Mouse (Mus musculus) stomach, embryonic 14.5 days (tissue): ENCODE data around the gene Syne1. TPM values are rescaled to one million over a fixed set of nuclear protein-coding genes. Genes with fewer than 3 reads are reported as not detected.

Experiments
- ATAC-seq: fragments of 200-750 bp; cut with Nextera tagmentation; 2 replicates; pipeline ENCODE4 v1.8.0; 2017; ENCODE audit warnings: low read depth, moderate TSS enrichment; ENCODE audit not compliant: insufficient number of reproducible peaks, insufficient read depth, low FRiP score
- H3K27ac ChIP-seq: fragments of 300-500 bp; sonication (generic); 2 replicates; pipeline ENCODE4 v1.5.1; 2014; ENCODE audit warnings: mild to moderate bottlenecking, low read length, moderate library complexity, mixed read lengths
- H3K27me3 ChIP-seq: fragments of 300-500 bp; sonication (generic); 2 replicates; pipeline ENCODE4 v1.6.1; 2014; ENCODE audit warnings: low read length, control low read depth, mixed read lengths; ENCODE audit not compliant: control insufficient read depth, insufficient read depth
- H3K36me3 ChIP-seq: fragments of 300-500 bp; sonication (generic); 2 replicates; pipeline ENCODE4 v1.6.1; 2014; ENCODE audit warnings: mild to moderate bottlenecking, control low read depth, low read length, moderate library complexity, mixed read lengths; ENCODE audit not compliant: control insufficient read depth, insufficient read depth
- H3K4me1 ChIP-seq: fragments of 300-500 bp; sonication (generic); 2 replicates; pipeline ENCODE4 v1.6.1; 2014; ENCODE audit warnings: low read length, control low read depth, mixed read lengths; ENCODE audit not compliant: control insufficient read depth, insufficient read depth
- H3K4me2 ChIP-seq: fragments of 300-500 bp; sonication (generic); replicated peaks from 2 replicates; pipeline ENCODE4 v1.6.1; 2014; ENCODE audit warnings: low read depth, low read length, control low read depth
- H3K4me3 ChIP-seq: fragments of 300-500 bp; sonication (generic); 2 replicates; pipeline ENCODE4 v1.5.1; 2014; ENCODE audit warnings: low read depth, low read length, control low read depth
- H3K9ac ChIP-seq: fragments of 300-500 bp; sonication (generic); replicated peaks from 2 replicates; pipeline ENCODE4 v1.6.1; 2014; ENCODE audit warnings: low read depth, mild to moderate bottlenecking, control low read depth, low read length, moderate library complexity, mixed read lengths
- H3K9me3 ChIP-seq: fragments of 300-500 bp; sonication (generic); 2 replicates; pipeline ENCODE4 v1.6.1; 2016; ENCODE audit warnings: low read depth, low read length, control low read depth; ENCODE audit not compliant: control insufficient read depth
- WGBS: fragments of 180-500 bp; shearing (Covaris S2); extraction: QIAGEN DNeasy Blood & Tissue Kit; methylation state at CpG from one replicate; pipeline ENCODE4 v1.1.7; 2014; 5-methylcytosine and 5-hydroxymethylcytosine counted together
- polyA plus RNA-seq: library from polyadenylated mRNA; unstranded; fragments of >200 nt; fragmentation: Nextera tagmentation; extraction: Ambion mirVana; gene quantifications from 2 replicates; pipeline ENCODE4 v1.2.1, GENCODE M21; 2014

Syne1 gene
- polyA plus RNA-seq, 1 experiment from 2014 or later: 19.9 TPM

- Histone ChIP-seq H3K27ac (no peak overlapping the region), H3K36me3 (peaks cover 11% of the 10 kb centered on the region), H3K4me3 (no peak overlapping the region), H3K4me1 (no peaks in the 10 kb centered on the region), H3K27me3 (no peaks in the 10 kb centered on the region), H3K9ac (no peak overlapping the region), H3K9me3 (no peaks in the 10 kb centered on the region), H3K4me2 (no peak overlapping the region)
- no peak for ATAC-seq
- 86% methylated on average over 3 of the region's 3 CpGs for WGBS
Measured at GRCm38 (mm10) chr10:5179891-5180290, 371.4 kb downstream of the Syne1 start.

- ATAC-seq: no peak
- Histone ChIP-seq H3K9me3 (no peaks in the 10 kb centered on the region), H3K4me3 (no peak overlapping the region), H3K4me2 (no peak overlapping the region), H3K27ac (no peak overlapping the region), H3K9ac (no peak overlapping the region), H3K27me3 (no peaks in the 10 kb centered on the region), H3K4me1 (no peaks in the 10 kb centered on the region), H3K36me3 (peaks cover 6% of the 10 kb centered on the region)
- 60% methylated on average over 9 of the region's 9 CpGs for WGBS
Measured at GRCm38 (mm10) chr10:5177446-5178015, 373.8 kb downstream of the Syne1 start.

DNA sequence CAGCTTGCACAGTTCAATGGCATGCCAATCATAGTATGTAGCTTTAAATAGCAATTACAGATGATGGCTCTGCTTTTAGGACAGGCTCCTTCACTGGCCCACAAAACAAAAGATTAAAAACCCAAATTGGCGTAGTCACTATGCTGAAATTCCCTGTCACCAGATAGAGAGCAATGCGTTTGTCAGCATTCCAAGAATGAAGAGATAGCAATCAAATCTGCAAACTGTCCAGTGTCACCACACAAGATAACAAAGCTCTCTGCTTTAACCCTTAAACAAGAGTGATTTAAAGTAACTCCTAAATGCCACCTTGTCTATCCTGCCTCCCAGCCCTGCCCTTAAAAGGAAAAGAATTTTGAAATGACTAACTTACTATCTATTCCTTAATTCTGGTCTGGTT lies 374.9 kb downstream of the Syne1 start:
- no peaks in the 10 kb centered on the region for H3K9me3 ChIP-seq
- H3K4me3 ChIP-seq: no peak overlapping the region
- no peak overlapping the region for H3K27ac ChIP-seq
- H3K9ac ChIP-seq: no peak overlapping the region
- no peaks in the 10 kb centered on the region for H3K4me1 ChIP-seq
- H3K36me3 ChIP-seq: peaks cover 3% of the 10 kb centered on the region
- no peaks in the 10 kb centered on the region for H3K27me3 ChIP-seq
- ATAC-seq: no peak
- 66% methylated on average over 2 of the region's 2 CpGs for WGBS
- no peak overlapping the region for H3K4me2 ChIP-seq

DNA sequence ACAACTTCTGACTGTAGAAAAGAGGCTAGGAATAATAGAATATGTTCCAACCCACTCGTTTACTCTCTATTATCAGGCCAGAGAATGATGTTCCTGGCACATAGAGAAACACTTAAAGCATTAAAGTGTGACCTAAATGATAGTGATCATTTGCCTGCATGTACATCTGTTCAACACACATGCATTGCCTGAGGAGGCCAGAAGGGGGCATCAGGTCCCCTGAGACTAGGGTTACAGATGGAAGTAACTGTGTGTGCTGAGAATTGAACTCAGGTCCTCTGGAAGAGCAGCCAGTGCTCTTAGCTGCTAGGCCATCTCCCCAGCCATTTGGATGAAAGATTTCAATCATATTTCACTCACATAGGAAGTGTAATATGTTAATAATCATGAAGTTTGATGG lies 380.9 kb downstream of the Syne1 start:
- Histone ChIP-seq H3K4me2 (no peak overlapping the region), H3K36me3 (peaks cover 6% of the 10 kb centered on the region; the same call in 1 of the 2 replicates), H3K9me3 (no peaks in the 10 kb centered on the region), H3K27ac (no peak overlapping the region), H3K27me3 (no peaks in the 10 kb centered on the region), H3K4me3 (no peak overlapping the region), H3K4me1 (no peaks in the 10 kb centered on the region), H3K9ac (no peak overlapping the region)
- 80% methylated on average over 1 of the region's 1 CpGs for WGBS
- ATAC-seq: no peak

- Histone ChIP-seq H3K27me3 (no peaks in the 10 kb centered on the region), H3K27ac (no peak overlapping the region), H3K36me3 (peaks cover 3% of the 10 kb centered on the region; the same call in 1 of the 2 replicates), H3K4me2 (no peak overlapping the region), H3K9ac (no peak overlapping the region), H3K4me1 (no peaks in the 10 kb centered on the region), H3K4me3 (no peak overlapping the region), H3K9me3 (no peaks in the 10 kb centered on the region)
- WGBS: 67% methylated on average over 3 of the region's 3 CpGs
- ATAC-seq: no peak
Measured at GRCm38 (mm10) chr10:5167481-5167880, 383.8 kb downstream of the Syne1 start.

GRCm38 (mm10) chr10:5165439-5165838 lies 385.8 kb downstream of the Syne1 start:
- H3K9me3 ChIP-seq: no peaks in the 10 kb centered on the region
- no peaks in the 10 kb centered on the region for H3K27me3 ChIP-seq
- no peak overlapping the region for H3K9ac ChIP-seq
- H3K36me3 ChIP-seq: peaks cover 4% of the 10 kb centered on the region; the same call in 1 of the 2 replicates
- WGBS: 61% methylated on average over 5 of the region's 5 CpGs
- no peaks in the 10 kb centered on the region for H3K4me1 ChIP-seq
- no peak overlapping the region for H3K27ac ChIP-seq
- H3K4me3 ChIP-seq: no peak overlapping the region
- ATAC-seq: no peak
- no peak overlapping the region for H3K4me2 ChIP-seq

DNA sequence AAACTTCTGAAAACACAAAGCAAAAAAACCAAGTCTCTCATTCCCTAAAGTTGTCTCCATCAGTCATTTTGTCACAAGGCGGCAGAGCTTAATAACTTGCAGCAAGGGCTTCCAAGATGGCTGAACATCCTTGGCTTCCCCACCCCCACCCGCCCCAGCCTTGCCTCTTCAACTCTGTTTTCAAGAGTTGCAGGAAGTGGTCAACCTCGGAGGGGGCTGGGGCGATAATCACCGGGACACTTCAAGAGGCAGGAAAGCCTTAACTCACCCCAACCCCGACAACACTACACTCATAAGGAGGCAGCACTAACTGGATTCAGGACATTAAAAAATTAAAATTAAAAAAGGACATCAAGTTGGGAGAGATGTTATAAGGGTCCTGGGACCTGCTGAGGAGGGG lies 387.5 kb downstream of the Syne1 start:
- WGBS: 48% methylated on average over 6 of the region's 6 CpGs
- no peak for ATAC-seq

GRCm38 (mm10) chr10:5163286-5163685 lies 388.0 kb downstream of the Syne1 start:
- Histone ChIP-seq H3K27ac (no peak overlapping the region), H3K4me1 (no peaks in the 10 kb centered on the region), H3K27me3 (no peaks in the 10 kb centered on the region), H3K36me3 (peaks cover 3% of the 10 kb centered on the region; the same call in 1 of the 2 replicates), H3K4me2 (no peak overlapping the region), H3K9me3 (no peaks in the 10 kb centered on the region), H3K4me3 (no peak overlapping the region), H3K9ac (no peak overlapping the region)
- ATAC-seq: no peak
- 81% methylated on average over 3 of the region's 3 CpGs for WGBS

More for the DNA sequence above, 387.5 kb downstream of the Syne1 start:
- Histone ChIP-seq H3K4me3 (no peak overlapping the region), H3K36me3 (peaks cover 3% of the 10 kb centered on the region; the same call in 1 of the 2 replicates), H3K4me1 (no peaks in the 10 kb centered on the region), H3K27ac (no peak overlapping the region), H3K9me3 (no peaks in the 10 kb centered on the region), H3K27me3 (no peaks in the 10 kb centered on the region), H3K9ac (no peak overlapping the region), H3K4me2 (no peak overlapping the region)

DNA sequence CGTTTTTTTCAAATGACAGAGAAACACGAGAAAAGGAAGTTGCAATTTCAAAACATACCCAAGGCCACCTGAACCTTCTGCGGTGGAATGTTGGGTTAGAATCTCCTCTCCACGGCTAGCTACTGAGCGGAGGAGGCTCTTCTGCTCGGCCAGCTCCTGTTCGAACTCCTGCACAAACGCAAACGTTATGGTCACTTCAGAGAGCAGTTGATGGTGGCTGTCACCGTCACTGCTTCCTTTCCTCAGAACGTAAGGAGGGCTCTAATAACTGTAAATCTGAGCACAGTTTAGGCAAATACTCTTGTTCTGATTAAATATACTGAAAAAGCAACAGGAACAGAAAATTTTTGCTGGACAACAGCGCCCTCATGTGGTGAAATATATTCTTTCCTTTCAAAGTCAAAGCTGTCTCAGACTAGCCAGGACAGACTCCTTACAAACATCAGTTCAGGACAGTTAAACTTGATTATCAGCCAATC lies 389.8 kb downstream of the Syne1 start:
- WGBS: 55% methylated on average over 12 of the region's 12 CpGs

More for the DNA sequence above, 389.8 kb downstream of the Syne1 start:
- H3K4me3 ChIP-seq: no peak overlapping the region
- no peaks in the 10 kb centered on the region for H3K4me1 ChIP-seq
- H3K9ac ChIP-seq: no peak overlapping the region
- no peaks in the 10 kb centered on the region for H3K27me3 ChIP-seq
- ATAC-seq: no peak
- H3K36me3 ChIP-seq: peaks cover 3% of the 10 kb centered on the region; the same call in 1 of the 2 replicates
- no peak overlapping the region for H3K27ac ChIP-seq
- no peak overlapping the region for H3K4me2 ChIP-seq
- no peaks in the 10 kb centered on the region for H3K9me3 ChIP-seq
